Mouse (Mus musculus) limb, embryonic 15.5 days (tissue): ENCODE data around the gene Car7. TPM values are rescaled to one million over a fixed set of nuclear protein-coding genes. Genes with fewer than 3 reads are reported as not detected.

Experiments
- ATAC-seq: fragments of 200-750 bp; cut with Nextera tagmentation; 2 replicates; pipeline ENCODE4 v1.8.0; 2017; ENCODE audit warnings: low read depth, moderate TSS enrichment; ENCODE audit not compliant: insufficient number of reproducible peaks, low FRiP score, low TSS enrichment
- H3K27ac ChIP-seq: fragments of 300-500 bp; sonication (generic); 2 replicates; pipeline ENCODE4 v1.5.1; 2015; ENCODE audit warnings: moderate library complexity, mild to moderate bottlenecking, inconsistent platforms
- H3K27me3 ChIP-seq: fragments of 300-500 bp; sonication (generic); 2 replicates; pipeline ENCODE4 v1.6.1; 2015; ENCODE audit warnings: inconsistent platforms
- H3K36me3 ChIP-seq: fragments of 300-500 bp; sonication (generic); 2 replicates; pipeline ENCODE4 v1.6.1; 2015; ENCODE audit warnings: inconsistent platforms
- H3K4me1 ChIP-seq: fragments of 300-500 bp; sonication (generic); 2 replicates; pipeline ENCODE4 v1.6.1; 2015; ENCODE audit warnings: inconsistent platforms
- H3K4me2 ChIP-seq: fragments of 300-500 bp; sonication (generic); 2 replicates; pipeline ENCODE4 v1.6.1; 2015; ENCODE audit warnings: mild to moderate bottlenecking, inconsistent platforms
- H3K4me3 ChIP-seq: fragments of 300-500 bp; sonication (generic); 2 replicates; pipeline ENCODE4 v1.5.1; 2015; ENCODE audit warnings: mild to moderate bottlenecking, inconsistent platforms
- H3K9ac ChIP-seq: fragments of 300-500 bp; sonication (generic); 2 replicates; pipeline ENCODE4 v1.6.1; 2015; ENCODE audit warnings: inconsistent platforms
- H3K9me3 ChIP-seq: fragments of 300-500 bp; sonication (generic); 2 replicates; pipeline ENCODE4 v1.6.1; 2016; ENCODE audit warnings: inconsistent platforms
- WGBS: fragments of 180-500 bp; shearing (Covaris S2); methylation state at CpG from one replicate; pipeline ENCODE4 v1.1.7; 2015; 5-methylcytosine and 5-hydroxymethylcytosine counted together
- polyA plus RNA-seq: library from polyadenylated mRNA; unstranded; fragments of >200 nt; fragmentation: Nextera tagmentation; extraction: Ambion mirVana; gene quantifications from 2 replicates; pipeline ENCODE4 v1.2.1, GENCODE M21; 2015

Gene Car7
- polyA plus RNA-seq, 1 experiment from 2014 or later, result 1.2 TPM

- no peaks in the 10 kb centered on the region for H3K9me3 ChIP-seq
- WGBS, result 40% methylated on average over 7 of the region's 7 CpGs
- no peak overlapping the region for H3K9ac ChIP-seq
- peak overlapping the region; percentile 44 for H3K4me3 ChIP-seq
- peaks cover 62% of the 10 kb centered on the region for H3K27me3 ChIP-seq
- no peaks in the 10 kb centered on the region for H3K36me3 ChIP-seq
- no peak overlapping the region for H3K27ac ChIP-seq
- H3K4me1 ChIP-seq, result peaks cover 14% of the 10 kb centered on the region
- H3K4me2 ChIP-seq, result peak overlapping the region; percentile 88
- no peak for ATAC-seq
These were observed 5.7 kb downstream of the Car7 start for GRCm38 (mm10) chr8:104540238-104540637.

- Histone ChIP-seq H3K4me3 (peak overlapping the region; percentile 44), H3K9me3 (no peaks in the 10 kb centered on the region), H3K27me3 (peaks cover 62% of the 10 kb centered on the region), H3K9ac (peak overlapping the region; percentile 17; the same call in 1 of the 2 replicates), H3K4me2 (peak overlapping the region; percentile 88), H3K36me3 (no peaks in the 10 kb centered on the region), H3K27ac (no peak overlapping the region), H3K4me1 (peaks cover 10% of the 10 kb centered on the region)
- WGBS, result under 1% methylated on average over 74 of the region's 76 CpGs
- no peak for ATAC-seq
These were observed 6.4 kb downstream of the Car7 start for GRCm38 (mm10) chr8:104540710-104541514.

GRCm38 (mm10) chr8:104541515-104541880 is 7.0 kb downstream of the Car7 start:
- Histone ChIP-seq H3K9me3 (no peaks in the 10 kb centered on the region), H3K9ac (no peak overlapping the region), H3K27ac (no peak overlapping the region), H3K27me3 (peaks cover 62% of the 10 kb centered on the region), H3K36me3 (no peaks in the 10 kb centered on the region), H3K4me2 (peak overlapping the region; percentile 88), H3K4me1 (peaks cover 10% of the 10 kb centered on the region), H3K4me3 (peak overlapping the region; percentile 44)
- no peak for ATAC-seq
- WGBS, result 14% methylated on average over 8 of the region's 8 CpGs

- no peak overlapping the region for H3K4me3 ChIP-seq
- H3K36me3 ChIP-seq, result no peaks in the 10 kb centered on the region
- H3K27ac ChIP-seq, result no peak overlapping the region
- WGBS, result 6% methylated on average over 11 of the region's 11 CpGs
- no peak for ATAC-seq
- no peaks in the 10 kb centered on the region for H3K9me3 ChIP-seq
- H3K9ac ChIP-seq, result no peak overlapping the region
- no peak overlapping the region for H3K4me2 ChIP-seq
- H3K4me1 ChIP-seq, result peaks cover 10% of the 10 kb centered on the region
- peaks cover 62% of the 10 kb centered on the region for H3K27me3 ChIP-seq
These were observed 7.7 kb downstream of the Car7 start for GRCm38 (mm10) chr8:104542160-104542559.

GRCm38 (mm10) chr8:104543440-104544045 is 9.1 kb downstream of the Car7 start:
- Histone ChIP-seq H3K9me3 (no peaks in the 10 kb centered on the region), H3K27ac (no peak overlapping the region), H3K4me3 (no peak overlapping the region), H3K4me1 (peaks cover 10% of the 10 kb centered on the region), H3K27me3 (peaks cover 56% of the 10 kb centered on the region), H3K9ac (no peak overlapping the region), H3K4me2 (no peak overlapping the region), H3K36me3 (no peaks in the 10 kb centered on the region)
- WGBS, result 76% methylated on average over 8 of the region's 8 CpGs
- ATAC-seq, result no peak

GRCm38 (mm10) chr8:104555191-104555590 is 20.7 kb downstream of the Car7 start:
- Histone ChIP-seq H3K36me3 (no peaks in the 10 kb centered on the region), H3K9me3 (no peaks in the 10 kb centered on the region), H3K4me1 (0 out of 2 replicates have a peak, but pooled peaks cover 4% of the 10 kb centered on the region), H3K4me2 (no peak overlapping the region), H3K4me3 (no peak overlapping the region), H3K27ac (no peak overlapping the region), H3K27me3 (no peaks in the 10 kb centered on the region), H3K9ac (no peak overlapping the region)
- ATAC-seq, result no peak
- WGBS, result 76% methylated on average over 4 of the region's 4 CpGs

GRCm38 (mm10) chr8:104557226-104557625 is 22.7 kb downstream of the Car7 start:
- Histone ChIP-seq H3K4me2 (no peak overlapping the region), H3K27ac (no peak overlapping the region), H3K4me3 (no peak overlapping the region), H3K36me3 (no peaks in the 10 kb centered on the region), H3K4me1 (0 out of 2 replicates have a peak, but pooled peaks cover 4% of the 10 kb centered on the region), H3K9me3 (no peaks in the 10 kb centered on the region), H3K27me3 (no peaks in the 10 kb centered on the region), H3K9ac (no peak overlapping the region)
- WGBS, result 73% methylated on average over 7 of the region's 7 CpGs
- no peak for ATAC-seq

GRCm38 (mm10) chr8:104560731-104561130 is 26.2 kb downstream of the Car7 start:
- no peaks in the 10 kb centered on the region for H3K9me3 ChIP-seq
- H3K36me3 ChIP-seq, result no peaks in the 10 kb centered on the region
- H3K4me1 ChIP-seq, result peaks cover 4% of the 10 kb centered on the region; the same call in 1 of the 2 replicates
- H3K4me2 ChIP-seq, result no peak overlapping the region
- no peak for ATAC-seq
- no peak overlapping the region for H3K9ac ChIP-seq
- H3K27ac ChIP-seq, result no peak overlapping the region
- no peaks in the 10 kb centered on the region for H3K27me3 ChIP-seq
- H3K4me3 ChIP-seq, result no peak overlapping the region

GRCm38 (mm10) chr8:104564633-104565456 is 30.4 kb downstream of the Car7 start:
- 18% methylated on average over 22 of the region's 22 CpGs for WGBS
- Histone ChIP-seq H3K9me3 (no peaks in the 10 kb centered on the region), H3K27ac (no peak overlapping the region), H3K36me3 (no peaks in the 10 kb centered on the region), H3K9ac (no peak overlapping the region), H3K27me3 (no peaks in the 10 kb centered on the region), H3K4me1 (peaks cover 4% of the 10 kb centered on the region; the same call in 1 of the 2 replicates), H3K4me3 (no peak overlapping the region), H3K4me2 (peak overlapping the region; percentile 34)
- ATAC-seq, result 0 out of 2 replicates have a peak, but pooled peaks have one; percentile 35

GRCm38 (mm10) chr8:104565457-104565798 is 30.9 kb downstream of the Car7 start:
- H3K27ac ChIP-seq, result no peak overlapping the region
- no peak overlapping the region for H3K9ac ChIP-seq
- H3K4me1 ChIP-seq, result peaks cover 4% of the 10 kb centered on the region; the same call in 1 of the 2 replicates
- no peaks in the 10 kb centered on the region for H3K36me3 ChIP-seq
- H3K27me3 ChIP-seq, result no peaks in the 10 kb centered on the region
- no peak overlapping the region for H3K4me2 ChIP-seq
- H3K4me3 ChIP-seq, result no peak overlapping the region
- 95% methylated on average over 5 of the region's 5 CpGs for WGBS
- no peak for ATAC-seq
- no peaks in the 10 kb centered on the region for H3K9me3 ChIP-seq

- Histone ChIP-seq H3K9me3 (no peaks in the 10 kb centered on the region), H3K9ac (no peak overlapping the region), H3K36me3 (no peaks in the 10 kb centered on the region), H3K27ac (no peak overlapping the region), H3K4me2 (no peak overlapping the region), H3K4me1 (peaks cover 10% of the 10 kb centered on the region; the same call in 1 of the 2 replicates), H3K27me3 (no peaks in the 10 kb centered on the region), H3K4me3 (no peak overlapping the region)
- WGBS, result 62% methylated on average over 1 of the region's 1 CpGs
- ATAC-seq, result no peak
These were observed 35.1 kb downstream of the Car7 start for GRCm38 (mm10) chr8:104569559-104569958.
